Mouse (Mus musculus) liver, embryonic 14.5 days (tissue): ENCODE data around the gene Ndufb6. TPM values are rescaled to one million over a fixed set of nuclear protein-coding genes. Genes with fewer than 3 reads are reported as not detected.

Experiments used
- ATAC-seq: fragments of 200-750 bp; cut with Nextera tagmentation; 2 replicates; pipeline ENCODE4 v1.8.0; 2017; ENCODE audit warnings: moderate number of reproducible peaks, mild to moderate bottlenecking, moderate library complexity; ENCODE audit not compliant: insufficient read depth
- DNase-seq, 3 experiments: peaks; one replicate each; pipeline ENCODE4 v3.0.0-alpha.2; 2012 to 2013; ENCODE audit warnings: low read depth in 3 of 3, low spot score in 3 of 3
- H3K27ac ChIP-seq: fragments of 300-500 bp; sonication (generic); 2 replicates; pipeline ENCODE4 v1.5.1; 2014; ENCODE audit warnings: moderate library complexity, mild to moderate bottlenecking, control low read depth, inconsistent platforms
- H3K27me3 ChIP-seq: fragments of 300-500 bp; sonication (generic); 2 replicates; pipeline ENCODE4 v1.6.1; 2014; ENCODE audit warnings: mild to moderate bottlenecking, low read length, moderate library complexity; ENCODE audit not compliant: control insufficient read depth, insufficient read depth
- H3K36me3 ChIP-seq: fragments of 300-500 bp; sonication (generic); replicated peaks from 2 replicates; pipeline ENCODE4 v1.6.1; 2014; ENCODE audit warnings: low read depth; ENCODE audit not compliant: control insufficient read depth, insufficient read depth
- H3K4me1 ChIP-seq, 2 experiments: fragments of 200-500 bp in 1 of 2; fragments of 300-500 bp in 1 of 2; sonication (generic) in 1 of 2; replicated peaks; 2 replicates each; pipeline ENCODE4 v1.6.1; 2012 to 2014; ENCODE audit warnings: antibody characterized with exemption in 1 of 2, inconsistent platforms in 1 of 2, low read length in 1 of 2; ENCODE audit not compliant: control insufficient read depth in 2 of 2, insufficient read depth in 2 of 2
- H3K4me2 ChIP-seq: fragments of 300-500 bp; sonication (generic); 2 replicates; pipeline ENCODE4 v1.6.1; 2014; ENCODE audit warnings: low read depth, mild to moderate bottlenecking, control low read depth, moderate library complexity
- H3K4me3 ChIP-seq, 2 experiments: fragments of 200-500 bp in 1 of 2; fragments of 300-500 bp in 1 of 2; sonication (generic) in 1 of 2; 2 replicates each; pipeline ENCODE4 v1.5.1; 2012 to 2014; ENCODE audit warnings: low read depth in 2 of 2, low read length in 2 of 2, mild to moderate bottlenecking in 2 of 2, control low read depth in 1 of 2, inconsistent platforms in 1 of 2, moderate library complexity in 1 of 2; ENCODE audit not compliant: insufficient read depth in 1 of 2
- H3K9ac ChIP-seq: fragments of 300-500 bp; sonication (generic); replicated peaks from 2 replicates; pipeline ENCODE4 v1.6.1; 2014; ENCODE audit warnings: mild to moderate bottlenecking, control low read depth, moderate library complexity
- H3K9me3 ChIP-seq: fragments of 300-500 bp; sonication (generic); 2 replicates; pipeline ENCODE4 v1.6.1; 2016; ENCODE audit warnings: low read length, mixed read lengths; ENCODE audit not compliant: control insufficient read depth
- CTCF ChIP-seq: IDR thresholded peaks from 2 replicates; pipeline ENCODE4 v1.5.1; 2016; ENCODE audit warnings: antibody characterized with exemption, low read depth, control low read depth
- EP300 ChIP-seq: IDR thresholded peaks from 2 replicates; pipeline ENCODE4 v1.6.1; 2016; ENCODE audit warnings: antibody characterized with exemption, low read depth
- WGBS: fragments of 180-500 bp; shearing (Covaris S2); extraction: QIAGEN DNeasy Blood & Tissue Kit; methylation state at CpG from one replicate; pipeline ENCODE4 v1.1.7; 2014; ENCODE audit not compliant: insufficient replicate concordance; 5-methylcytosine and 5-hydroxymethylcytosine counted together
- polyA plus RNA-seq, 2 experiments: library from polyadenylated mRNA; depleted of rRNA in 1 of 2; stranded (reverse) in 1 of 2; unstranded in 1 of 2; fragments of >200 nt; fragmentation: Nextera tagmentation in 1 of 2; extraction: Ambion mirVana in 1 of 2; gene quantifications; 2 replicates each; pipeline versions ENCODE4 v1.2.1 to v1.2.3; 2012 to 2014

The Ndufb6 gene
- polyA plus RNA-seq, 2 experiments: 56.4 to 161 TPM

DNA sequence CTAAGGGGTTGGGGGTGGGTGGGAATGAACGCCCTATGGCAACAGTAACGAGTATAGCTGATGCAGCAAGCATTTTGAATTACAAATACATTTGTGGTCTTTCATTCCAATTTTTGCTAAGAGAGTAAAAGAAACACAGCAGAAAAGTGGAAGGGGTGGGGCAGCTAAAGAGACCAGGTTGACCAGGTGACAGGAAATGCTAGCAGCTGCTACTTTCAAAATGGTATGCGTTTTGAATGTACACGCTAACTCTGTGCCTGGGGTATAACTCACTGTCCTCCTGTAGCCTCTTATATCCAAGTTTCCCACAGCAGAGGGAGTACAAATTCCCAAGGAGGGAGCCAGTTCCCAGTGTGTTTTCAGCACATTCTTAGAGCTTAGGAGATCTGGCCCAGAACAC is 42.4 kb downstream of the Ndufb6 start:
- Histone ChIP-seq H3K36me3 (no peaks in the 10 kb centered on the region), H3K9ac (no peak overlapping the region), H3K27me3 (no peaks in the 10 kb centered on the region), H3K4me1 (peaks cover 0 to 4% of the 10 kb centered on the region in 2 experiments; a peak in 1 of 4 replicates), H3K27ac (no peak overlapping the region), H3K9me3 (no peaks in the 10 kb centered on the region), H3K4me3 (no peak overlapping the region), H3K4me2 (no peak overlapping the region)
- TF ChIP-seq CTCF: no peak
- WGBS: 62% methylated on average over 4 of the region's 4 CpGs
- no peak for DNase-seq
- ATAC-seq: no peak

DNA sequence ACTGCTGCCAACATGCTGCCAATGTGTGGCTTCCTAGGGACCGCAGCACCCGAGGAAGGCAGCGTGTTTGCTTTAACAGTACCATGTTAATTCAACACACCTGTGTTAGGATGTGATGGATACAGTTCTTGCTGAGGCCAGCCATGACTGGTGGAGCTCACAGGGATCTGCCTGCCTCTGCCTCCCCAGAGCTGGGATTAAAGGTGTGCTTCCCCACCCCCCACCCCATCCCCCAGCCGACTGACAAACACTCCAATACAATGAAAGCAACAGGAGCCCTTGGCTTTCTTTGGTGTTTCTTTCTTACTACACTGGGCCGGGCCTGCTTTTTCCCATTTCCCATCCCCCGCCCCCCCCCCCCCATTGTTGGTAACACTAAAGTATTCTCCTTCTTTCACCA is 45.0 kb downstream of the Ndufb6 start:
- H3K9me3 ChIP-seq: no peaks in the 10 kb centered on the region
- no peaks in the 10 kb centered on the region for H3K27me3 ChIP-seq
- H3K4me3 ChIP-seq: no peak overlapping the region
- no peaks in the 10 kb centered on the region for H3K36me3 ChIP-seq
- peaks cover 0 to 1% of the 10 kb centered on the region in 2 experiments; a peak in 1 of 4 replicates for H3K4me1 ChIP-seq
- TF ChIP-seq EP300 (no peak), CTCF (no peak)
- DNase-seq: no peak
- no peak overlapping the region for H3K27ac ChIP-seq
- no peak overlapping the region for H3K4me2 ChIP-seq
- 68% methylated on average over 6 of the region's 6 CpGs for WGBS
- H3K9ac ChIP-seq: no peak overlapping the region
- no peak for ATAC-seq

DNA sequence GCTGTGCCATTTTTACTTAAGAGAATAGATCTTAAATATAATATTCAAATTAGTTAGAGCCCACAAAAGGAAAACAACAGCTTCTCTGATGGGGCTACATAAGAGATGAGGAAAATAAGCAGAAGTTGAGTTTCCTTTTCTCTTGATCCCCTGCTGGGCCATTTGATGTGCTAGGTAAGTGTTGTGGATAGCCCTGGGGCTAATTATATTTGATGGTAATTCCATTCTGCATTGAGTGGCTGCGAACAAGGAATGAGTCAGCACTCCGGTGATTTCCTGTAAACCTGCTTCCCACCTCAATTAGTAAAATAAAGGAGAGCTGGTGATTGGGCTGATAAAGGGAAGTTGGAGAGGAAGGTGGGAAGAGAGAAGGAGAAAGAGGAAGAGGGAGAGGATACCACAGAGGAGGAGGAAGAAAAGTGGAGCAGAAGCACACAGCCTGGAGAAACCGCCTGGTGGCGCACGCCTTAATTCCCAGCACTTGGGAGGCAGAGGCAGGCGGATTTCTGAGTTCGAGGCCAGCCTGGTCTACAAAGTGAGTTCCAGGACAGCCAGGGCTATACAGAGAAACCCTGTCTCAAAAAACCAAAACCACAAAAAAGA is 46.1 kb downstream of the Ndufb6 start:
- ATAC-seq: no peak
- no peak for DNase-seq
- no peak overlapping the region for H3K4me3 ChIP-seq
- 61% methylated on average over 7 of the region's 7 CpGs for WGBS
- TF ChIP-seq CTCF (no peak), EP300 (no peak)
- H3K27me3 ChIP-seq: no peaks in the 10 kb centered on the region
- no peak overlapping the region for H3K4me2 ChIP-seq
- H3K36me3 ChIP-seq: no peaks in the 10 kb centered on the region
- H3K9me3 ChIP-seq: no peaks in the 10 kb centered on the region
- no peak overlapping the region for H3K27ac ChIP-seq
- H3K9ac ChIP-seq: no peak overlapping the region
- no peaks in the 10 kb centered on the region for H3K4me1 ChIP-seq

DNA sequence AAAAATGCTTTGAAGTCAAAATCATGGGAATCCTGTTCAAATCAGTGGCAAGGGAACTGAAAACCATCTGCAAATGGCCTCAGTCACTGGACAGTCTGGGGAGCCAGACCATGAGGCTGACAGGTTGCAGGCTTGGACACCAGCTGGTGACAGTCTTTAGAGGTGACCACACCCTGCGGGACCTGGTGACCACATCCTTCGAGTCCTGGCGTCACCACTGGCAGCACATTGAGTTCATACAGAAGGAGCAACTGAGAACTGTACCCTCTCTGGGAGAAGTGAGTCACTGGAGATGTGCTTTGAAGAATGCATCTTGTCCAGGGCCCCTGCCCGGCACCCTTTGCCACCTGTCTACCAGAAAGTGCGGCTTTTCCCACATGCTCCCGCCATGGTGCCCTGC is 49.5 kb downstream of the Ndufb6 start:
- Histone ChIP-seq H3K4me2 (no peak overlapping the region), H3K36me3 (no peaks in the 10 kb centered on the region), H3K4me3 (no peak overlapping the region), H3K27me3 (no peaks in the 10 kb centered on the region), H3K9ac (no peak overlapping the region), H3K9me3 (no peaks in the 10 kb centered on the region), H3K27ac (no peak overlapping the region), H3K4me1 (no peaks in the 10 kb centered on the region)
- WGBS: 75% methylated on average over 6 of the region's 6 CpGs
- no peak for TF ChIP-seq CTCF
- no peak for TF ChIP-seq EP300
- no peak for ATAC-seq
- DNase-seq: no peak

DNA sequence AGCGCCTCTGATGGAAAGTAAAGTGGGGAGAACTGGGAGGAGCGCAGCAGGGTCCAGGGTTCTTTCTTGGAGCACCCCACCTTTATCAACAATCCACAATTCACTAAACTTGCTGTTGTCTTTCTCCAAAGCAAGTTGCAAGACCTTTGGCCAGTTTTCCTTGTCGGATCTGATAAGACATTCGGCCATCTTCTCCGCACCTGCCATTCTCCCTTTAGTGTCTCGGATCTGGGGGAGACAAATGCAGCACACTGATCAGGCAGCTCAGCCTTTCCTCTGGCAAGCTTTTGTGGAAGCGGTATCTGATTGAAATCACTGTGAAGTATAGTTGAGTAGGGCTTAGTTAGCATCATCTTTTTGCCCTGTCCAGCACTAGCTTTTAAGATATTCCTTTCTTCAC is 51.3 kb downstream of the Ndufb6 start:
- H3K27ac ChIP-seq: no peak overlapping the region
- 71% methylated on average over 7 of the region's 7 CpGs for WGBS
- H3K4me2 ChIP-seq: no peak overlapping the region
- H3K9ac ChIP-seq: no peak overlapping the region
- ATAC-seq: no peak
- H3K9me3 ChIP-seq: no peaks in the 10 kb centered on the region
- no peak for DNase-seq
- no peak overlapping the region for H3K4me3 ChIP-seq
- H3K4me1 ChIP-seq: no peaks in the 10 kb centered on the region
- H3K27me3 ChIP-seq: no peaks in the 10 kb centered on the region
- TF ChIP-seq EP300: no peak
- TF ChIP-seq CTCF: no peak
- H3K36me3 ChIP-seq: no peaks in the 10 kb centered on the region
